ENCODE assay signal across 8 mouse cellular contexts in the genomic region with DNA sequence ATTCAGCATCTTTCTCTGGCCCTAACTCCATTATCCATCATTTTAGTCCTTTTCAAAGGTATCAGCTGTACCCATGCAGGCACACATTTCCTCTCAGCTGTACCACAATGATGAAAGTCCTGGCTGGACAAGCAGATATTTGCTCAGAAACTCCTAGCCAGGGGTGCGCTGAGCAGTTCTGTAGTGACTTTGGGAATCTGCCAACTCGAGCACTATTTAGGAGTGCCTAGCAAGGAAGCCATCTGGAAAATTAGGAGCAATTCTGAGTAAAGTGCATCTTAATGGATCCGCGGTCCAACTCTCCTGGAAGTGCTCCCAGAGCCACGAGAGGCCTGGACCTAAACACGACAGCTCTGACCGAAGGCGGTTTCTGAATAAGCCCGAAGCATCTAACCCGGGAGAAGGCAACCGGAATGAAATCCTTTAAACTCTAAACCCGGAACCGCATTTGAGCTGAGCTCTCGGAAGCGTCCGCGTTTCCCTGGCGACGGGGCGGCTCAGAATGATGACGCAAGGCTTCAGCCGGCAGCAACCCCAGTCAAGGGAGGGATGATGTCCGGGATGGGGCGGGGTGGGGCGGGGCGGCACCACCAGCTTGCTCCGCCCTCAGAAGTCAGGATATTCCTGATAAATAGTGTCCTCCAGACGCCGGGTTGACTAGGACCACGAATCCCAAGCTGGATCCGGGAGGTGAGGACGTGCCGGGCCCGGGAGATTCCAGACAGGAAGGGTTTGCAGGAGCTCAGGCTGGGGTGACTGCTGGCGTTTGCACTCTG. TPM values are rescaled to one million over a fixed set of nuclear protein-coding genes. Genes with fewer than 3 reads are reported as not detected.
DNase-seq lines count a peak whose midpoint lies in the region; ATAC-seq and TF ChIP-seq lines count a peak whose summit lies in the region.

Acox3 (plus strand) TSS at position 596 of the 776 bp plus-strand sequence.

- POLR2A ChIA-PET in Patski (lab: Charles Lee): interaction anchor here (1.8 kb wide), 1 partner anchor 8 kb away, joined by 4 read pairs; the partner anchor contains the start of gene Trmt44

- peak within 1 kb of the TSS; percentile 53 for H3K9ac ChIP-seq in hindbrain, embryonic 14.5 days

- H3K9me3 ChIP-seq in hindbrain, embryonic 14.5 days (ENCODE audit: control insufficient read depth, low read length): no peaks in the 10 kb centered on the region

- peak within 1 kb of the TSS; percentile 65 for H3K4me2 ChIP-seq in hindbrain, embryonic 14.5 days (replicated peaks)

- under 1% methylated on average over 35 of the region's 35 CpGs for WGBS in hindbrain, embryonic 14.5 days

- peaks cover 12% of the 10 kb centered on the region for H3K4me1 ChIP-seq in hindbrain, embryonic 14.5 days (replicated peaks; ENCODE audit: control insufficient read depth, insufficient read depth, low read length)

- peak within 1 kb of the TSS; percentile 50 for H3K4me3 ChIP-seq in hindbrain, embryonic 14.5 days (replicated peaks; ENCODE audit: low read length)

- peak; percentile 87 for DNase-seq in Patski (ENCODE audit: low read depth, low spot score)
- DNase-seq in cerebellum, postnatal 14 days: peak; percentile 95 to 98
- DNase-seq in frontal cortex, postnatal 25 days (ENCODE audit: low spot score in 2 of 2): peak; percentile 92 to 94
- DNase-seq in hindbrain, embryonic 14.5 days (ENCODE audit: low spot score): peak; percentile 99
- peak; percentile 96 for DNase-seq in layer of hippocampus, postnatal 36 days
- DNase-seq in lung, postnatal 36 days: peak; percentile 98
- peak; percentile 98 for DNase-seq in retina, postnatal 1 day
- peak; percentile 89 to 92 for DNase-seq in urinary bladder, adult 18-20 months (ENCODE audit: low spot score in 2 of 2)

- CTCF ChIA-PET in Patski (lab: Charles Lee): interaction anchor here (1.3 to 3.3 kb wide), 2 partner anchors 13 to 59 kb away, joined by 3 to 13 read pairs; no protein-coding TSS in a partner anchor

- in situ Hi-C loops in Patski (cut with MboI; ENCODE audit: low pct_unique_long_range_greater_than_20kb): no loop called here

- TF ChIP-seq CTCF in Patski (IDR thresholded peaks at IDR 0.05): no peak

- H3K27ac ChIP-seq in hindbrain, embryonic 14.5 days: peak within 1 kb of the TSS; percentile 43; the same call in 1 of the 2 replicates

- 0 out of 2 replicates have a peak, but pooled peaks cover 2% of the 10 kb centered on the region for H3K36me3 ChIP-seq in hindbrain, embryonic 14.5 days (replicated peaks; ENCODE audit: control insufficient read depth, insufficient read depth)

- no peaks in the 10 kb centered on the region for H3K27me3 ChIP-seq in Patski
- no peaks in the 10 kb centered on the region for H3K27me3 ChIP-seq in hindbrain, embryonic 14.5 days (ENCODE audit: control insufficient read depth, insufficient read depth, low read length)

- ATAC-seq in Patski: peak; percentile 75
- peak; percentile 95 for ATAC-seq in hindbrain, embryonic 14.5 days (ENCODE audit: low FRiP score)

RNA-seq across cellular contexts. Expression of gene Acox3, which starts in this region (rescaled TPM):
- 44.7 TPM for polyA plus RNA-seq in Patski (2021)
- polyA plus RNA-seq in hindbrain, embryonic 14.5 days (2014; fragmentation: Nextera tagmentation; extraction: Ambion mirVana): 13.7 and 14.5 TPM in 2 replicates
- total RNA-seq in layer of hippocampus, postnatal 36 days (2021): 10 to 100 TPM; 26.3 to 28.8 TPM

Comparison
In these comparisons a context has a peak if more than half of its experiments do, and no peak if none do; other contexts are left out.
1. Peak in every context shown above with its lines: DNase-seq, ATAC-seq, H3K4me3 ChIP-seq and H3K27ac ChIP-seq.